Mouse (Mus musculus) right cerebral cortex, adult 2 months (tissue): ENCODE measurements around the gene Efna5.

Experiments used
- DNase-seq, 2 experiments: peaks; one replicate each; pipeline ENCODE4 v3.0.0; 2021 to 2022; ENCODE audit warnings: low spot score in 2 of 2

Gene Efna5

DNA sequence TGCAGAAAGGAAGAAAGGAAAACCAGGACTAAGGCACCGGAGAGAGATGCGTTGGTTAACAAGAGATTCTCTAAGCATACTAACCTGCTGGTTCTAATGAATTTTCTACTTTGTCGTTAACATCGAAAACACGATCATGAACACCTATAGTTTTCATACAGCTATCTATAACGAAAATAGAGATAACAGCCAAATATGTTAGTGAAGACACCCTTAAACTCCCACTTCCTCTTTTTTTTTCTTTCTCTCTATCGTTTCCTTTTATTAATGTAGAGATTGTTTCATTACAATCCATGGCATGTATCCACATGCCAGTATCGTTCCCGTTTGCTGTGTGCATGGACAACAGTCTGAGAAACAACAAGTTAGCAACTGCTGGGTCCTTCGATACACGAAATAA, 267.9 kb downstream of the Efna5 start:
- DNase-seq, result no peak

DNA sequence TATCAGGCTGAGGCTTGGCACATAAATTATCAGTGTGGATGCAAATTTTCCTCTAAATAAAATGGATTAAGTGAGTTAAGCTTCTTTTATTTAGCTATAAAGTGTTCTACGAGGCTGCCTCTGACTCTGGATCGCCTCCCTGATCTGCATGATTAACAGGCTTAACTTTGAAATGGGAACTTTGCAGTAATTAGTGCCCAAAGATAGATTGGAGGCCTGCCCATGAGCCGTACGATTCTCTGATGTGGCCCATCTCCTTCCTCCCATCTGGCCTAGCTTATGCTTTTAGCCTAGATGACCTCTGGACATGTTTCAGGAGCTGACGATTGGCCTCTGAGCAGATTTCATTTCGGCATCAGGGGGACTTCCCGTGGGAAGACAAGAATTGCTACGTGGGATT, 273.0 kb downstream of the Efna5 start:
- DNase-seq, result no peak

- peak; percentile 49 to 63 for DNase-seq
These were observed 273.7 kb downstream of the Efna5 start for GRCm38 (mm10) chr17:62607304-62607914.

GRCm38 (mm10) chr17:62606681-62607080, 274.4 kb downstream of the Efna5 start:
- no peak for DNase-seq

GRCm38 (mm10) chr17:62604309-62604708, 276.8 kb downstream of the Efna5 start:
- DNase-seq, result no peak

DNA sequence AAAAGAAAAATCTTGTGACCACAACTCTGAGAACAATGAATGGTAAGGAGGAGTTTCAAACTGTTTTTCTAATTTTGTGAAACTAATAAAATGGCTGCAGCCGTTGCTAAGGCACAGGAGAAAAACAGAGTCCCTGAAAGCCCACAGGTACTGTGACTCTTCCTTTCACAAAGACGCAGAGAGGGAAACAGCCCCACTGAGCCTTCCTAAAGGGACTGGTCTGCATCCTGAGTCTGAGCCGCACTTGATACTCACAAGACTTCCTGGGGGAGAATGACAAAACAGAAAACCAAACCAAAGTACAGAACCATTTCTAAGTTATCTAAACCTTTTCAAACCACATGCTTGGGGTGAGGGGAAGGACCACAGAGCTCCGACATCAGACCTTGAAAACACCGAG, 277.5 kb downstream of the Efna5 start:
- DNase-seq, result no peak

- no peak for DNase-seq
These were observed 282.2 kb downstream of the Efna5 start for GRCm38 (mm10) chr17:62598716-62599490.

- DNase-seq, result no peak
These were observed 288.6 kb downstream of the Efna5 start for GRCm38 (mm10) chr17:62592436-62593074.

DNA sequence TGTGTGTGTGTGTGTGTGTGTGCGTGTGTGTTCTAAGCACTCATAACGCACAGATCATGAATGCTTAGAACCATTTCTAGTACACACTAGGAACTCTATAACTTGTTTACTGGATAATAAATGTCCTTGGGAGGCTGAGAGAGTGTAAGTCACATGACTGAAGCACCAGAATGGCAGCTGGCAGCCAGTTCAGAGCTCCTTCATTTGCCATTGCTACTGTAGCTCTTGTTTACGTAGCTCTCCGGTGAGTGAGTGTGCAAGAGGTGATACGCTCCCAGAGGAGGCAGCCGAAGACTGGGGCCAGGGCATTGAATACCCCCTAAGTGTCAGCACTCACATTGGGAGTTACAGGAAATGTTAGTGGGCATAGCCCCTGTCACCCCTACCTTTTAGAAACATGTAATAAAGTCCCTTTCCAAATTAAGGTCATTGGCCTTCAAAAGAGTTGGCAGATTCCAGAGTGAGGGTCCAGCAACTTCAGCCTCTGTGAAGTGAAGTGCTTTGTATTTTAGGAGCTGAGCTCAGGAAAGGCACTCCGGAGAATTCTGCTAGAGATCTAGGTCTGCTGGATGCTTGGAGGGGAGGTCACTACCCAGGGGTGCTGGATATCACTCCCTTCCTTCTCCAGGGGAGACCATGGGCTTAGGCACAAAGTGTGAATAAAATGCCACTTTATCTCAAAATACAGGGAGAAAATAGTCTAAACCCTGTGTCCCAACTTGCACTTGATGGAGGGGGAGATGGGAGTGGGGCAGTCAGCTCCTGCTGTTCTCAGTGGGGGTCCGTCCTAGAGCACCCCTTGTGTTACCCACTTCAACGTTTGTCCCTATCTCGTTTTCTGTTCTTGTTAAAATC, 289.3 kb downstream of the Efna5 start:
- DNase-seq, result no peak

GRCm38 (mm10) chr17:62590685-62591460, 290.2 kb downstream of the Efna5 start:
- DNase-seq, result peak; percentile 38 to 39

- no peak for DNase-seq
These were observed 301.0 kb downstream of the Efna5 start for GRCm38 (mm10) chr17:62580127-62580526.

DNA sequence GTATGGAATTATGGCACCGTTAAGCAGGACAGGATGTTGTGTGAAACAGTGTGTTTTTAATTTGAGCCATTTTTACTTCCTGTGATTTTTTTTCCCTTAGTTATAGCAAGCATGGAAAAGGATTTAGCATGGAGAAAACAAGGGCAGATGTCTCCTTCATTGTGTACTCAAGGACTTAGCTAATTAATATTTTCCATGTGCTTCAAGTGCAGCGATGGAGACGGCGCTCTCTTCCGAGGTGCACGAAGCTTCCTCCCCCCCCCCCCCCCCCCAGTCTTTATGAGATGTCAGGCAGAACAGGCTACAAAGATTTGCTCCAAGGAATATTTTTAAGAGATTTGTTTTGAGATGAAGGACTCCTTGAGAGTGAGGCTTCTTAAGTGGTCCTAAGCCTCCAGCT, 301.5 kb downstream of the Efna5 start:
- DNase-seq, result no peak

- DNase-seq, result no peak
These were observed 306.4 kb downstream of the Efna5 start for GRCm38 (mm10) chr17:62574499-62575265.

GRCm38 (mm10) chr17:62570101-62570500, 311.0 kb downstream of the Efna5 start:
- DNase-seq, result peak; percentile 35 to 48

DNA sequence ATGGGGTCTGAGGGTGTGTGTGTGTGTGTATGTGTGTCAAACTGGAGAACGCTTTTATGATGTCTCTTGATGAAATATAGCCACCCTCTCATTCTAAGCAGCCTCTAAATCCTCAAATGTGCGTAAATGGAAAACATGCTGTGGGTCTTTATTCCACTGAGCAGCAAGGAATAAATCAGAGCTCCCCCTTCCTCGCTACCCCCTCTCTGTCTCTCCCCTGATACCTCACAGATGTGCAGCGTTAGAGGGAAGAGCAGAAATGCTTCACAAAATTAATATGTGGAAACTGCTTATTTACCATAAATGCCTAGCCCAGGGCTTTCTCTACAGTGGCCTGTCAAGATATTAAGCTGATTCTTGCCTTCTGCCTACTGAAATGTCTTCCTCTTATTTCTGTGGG, 313.1 kb downstream of the Efna5 start:
- DNase-seq, result no peak

DNA sequence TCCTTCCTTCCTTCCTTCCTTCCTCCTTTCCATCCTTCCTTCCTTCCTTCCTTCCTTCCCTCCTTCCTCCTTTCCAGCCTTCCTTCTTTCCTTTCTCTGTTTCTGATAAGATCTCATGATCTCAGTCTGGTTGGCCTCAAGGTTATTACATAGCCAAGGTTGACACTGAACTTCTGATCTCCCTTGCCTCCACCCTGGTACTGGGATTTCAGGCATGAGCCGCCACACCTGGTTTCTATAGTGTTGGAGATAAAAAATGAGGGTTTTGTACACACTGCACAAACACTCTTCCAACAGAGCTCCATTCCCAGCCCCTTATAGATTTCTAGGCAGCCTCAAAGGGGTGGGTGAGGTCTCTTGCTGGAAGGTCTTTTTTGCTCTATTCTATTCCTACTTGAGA, 315.5 kb downstream of the Efna5 start:
- no peak for DNase-seq

DNA sequence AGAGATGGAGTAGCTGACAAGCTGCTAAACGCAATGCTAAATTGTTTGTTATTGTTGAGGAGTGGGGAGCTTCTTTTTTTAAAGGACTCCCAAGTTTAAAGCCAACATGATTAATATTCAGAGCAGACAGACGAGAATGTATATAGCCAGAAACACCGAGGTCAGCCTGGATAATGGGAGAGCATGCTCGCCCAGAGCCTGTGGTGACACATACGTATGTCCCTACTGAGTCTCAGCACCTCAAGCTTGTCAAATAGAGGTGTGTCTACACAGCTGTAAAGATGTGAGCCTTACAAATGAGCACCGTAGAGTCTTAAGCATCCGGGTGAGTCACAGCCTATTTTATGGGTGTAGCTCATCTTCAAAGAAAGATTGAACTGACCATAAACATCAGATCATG, 318.7 kb downstream of the Efna5 start:
- DNase-seq, result no peak

DNA sequence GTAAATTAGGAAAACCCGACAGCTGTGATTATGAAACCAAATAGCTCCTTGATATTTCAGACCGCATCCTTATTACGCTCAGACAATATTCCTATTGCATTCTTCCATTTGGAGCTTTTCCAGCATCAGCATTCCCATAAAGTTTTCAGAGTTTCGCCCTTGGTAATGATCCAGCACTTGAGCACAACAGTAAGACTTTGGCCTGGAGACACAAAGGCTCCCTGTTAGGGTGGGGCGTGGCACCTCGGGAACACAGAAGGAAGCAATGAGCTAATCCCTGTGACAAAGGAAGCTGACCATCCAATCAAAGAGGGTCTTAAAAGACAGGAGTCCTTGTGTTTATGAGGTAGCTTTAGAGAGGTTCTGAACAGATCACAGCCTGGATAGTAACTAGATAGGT, 323.9 kb downstream of the Efna5 start:
- DNase-seq, result no peak
